Mouse (Mus musculus) adrenal gland, postnatal 36 days (tissue): ENCODE data around the gene Tecpr2. TPM values are rescaled to one million over a fixed set of nuclear protein-coding genes. Genes with fewer than 3 reads are reported as not detected.

Experiments
- DNase-seq, 2 experiments: peaks; one replicate each; pipeline ENCODE4 v3.0.0; 2021; ENCODE audit warnings: mixed read lengths in 1 of 2
- total RNA-seq, 2 experiments: library from RNA; stranded (reverse); gene quantifications; 2 replicates each; pipeline ENCODE4 v1.2.3; 2021

The Tecpr2 gene
- total RNA-seq, 2 experiments from 2014 or later: 9.6 to 10.3 TPM

- DNase-seq: peak; percentile 63 to 86
These were observed 118.4 kb downstream of the Tecpr2 start for GRCm38 (mm10) chr12:111007134-111008103.

- DNase-seq: no peak
These were observed 119.7 kb downstream of the Tecpr2 start for GRCm38 (mm10) chr12:111008500-111009490.

DNA sequence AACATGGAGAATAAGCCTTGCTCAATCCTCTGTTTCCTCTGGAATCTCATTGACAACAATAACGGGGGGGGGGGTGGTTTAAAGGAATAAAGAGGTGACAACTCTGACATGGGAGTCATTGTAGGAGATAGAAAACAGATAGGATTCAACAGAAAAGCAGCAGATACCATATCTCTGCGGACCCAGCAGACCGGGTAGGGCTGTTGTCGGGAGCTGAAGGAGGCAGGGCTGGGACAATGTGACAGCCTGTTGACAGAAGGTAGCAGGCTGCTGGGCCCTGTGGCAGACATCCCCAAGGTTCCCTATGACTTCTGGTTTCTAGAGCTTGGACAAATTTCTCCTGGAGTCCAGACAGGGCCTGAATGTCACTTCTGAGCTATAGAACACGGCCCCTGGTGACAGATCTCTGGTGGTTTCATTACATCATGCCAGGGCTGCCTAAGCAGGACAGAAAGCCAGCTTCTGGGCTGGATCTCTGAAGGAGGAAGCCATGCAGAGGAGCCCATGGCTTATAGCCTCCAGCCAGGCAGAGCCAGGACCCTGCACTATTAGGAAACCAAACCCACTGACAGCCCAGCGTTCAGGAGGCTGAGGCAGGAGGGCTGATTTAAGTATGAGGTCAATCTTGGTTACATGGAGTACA lies 120.7 kb downstream of the Tecpr2 start:
- DNase-seq: no peak

- DNase-seq: no peak
These were observed 127.7 kb downstream of the Tecpr2 start for GRCm38 (mm10) chr12:111016807-111017206.

DNA sequence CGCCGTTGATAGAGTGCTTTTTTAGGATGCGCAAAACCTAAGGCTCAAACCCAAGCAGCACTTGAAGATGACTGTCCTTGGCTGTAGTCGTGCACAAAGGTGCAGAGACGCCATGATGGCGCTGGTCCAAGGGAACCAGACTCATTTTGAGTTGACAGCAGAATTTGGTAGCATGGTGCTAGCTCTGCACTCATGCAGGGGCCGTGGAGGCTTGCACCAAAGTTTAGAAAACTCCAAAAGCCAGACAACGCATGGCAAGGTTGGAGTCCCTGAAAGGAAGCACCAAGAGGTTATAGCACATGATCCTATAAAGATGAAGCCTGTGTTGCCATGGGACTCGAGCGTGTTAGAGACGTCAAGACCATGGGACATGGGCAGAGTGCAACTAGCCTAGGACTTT lies 129.0 kb downstream of the Tecpr2 start:
- DNase-seq: no peak

DNA sequence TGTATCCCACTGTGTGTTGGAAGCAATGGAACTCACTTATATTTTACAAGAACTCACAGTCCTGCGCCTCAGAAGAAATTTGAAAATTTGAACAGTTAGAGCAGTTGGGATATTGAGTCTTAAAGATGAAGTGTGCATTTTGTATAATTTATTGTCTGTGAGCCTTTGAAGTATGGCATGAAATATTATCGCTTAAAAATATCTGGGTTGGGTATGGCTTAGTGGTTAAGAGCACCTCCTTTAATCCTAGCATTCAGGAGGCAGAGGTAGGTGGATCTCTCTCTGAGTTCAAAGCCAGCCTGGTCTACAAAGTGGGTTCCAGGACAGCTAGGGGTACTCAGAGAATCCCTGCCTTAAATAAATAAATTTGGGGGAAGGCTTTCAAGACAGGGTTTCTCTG lies 130.0 kb downstream of the Tecpr2 start:
- DNase-seq: no peak

DNA sequence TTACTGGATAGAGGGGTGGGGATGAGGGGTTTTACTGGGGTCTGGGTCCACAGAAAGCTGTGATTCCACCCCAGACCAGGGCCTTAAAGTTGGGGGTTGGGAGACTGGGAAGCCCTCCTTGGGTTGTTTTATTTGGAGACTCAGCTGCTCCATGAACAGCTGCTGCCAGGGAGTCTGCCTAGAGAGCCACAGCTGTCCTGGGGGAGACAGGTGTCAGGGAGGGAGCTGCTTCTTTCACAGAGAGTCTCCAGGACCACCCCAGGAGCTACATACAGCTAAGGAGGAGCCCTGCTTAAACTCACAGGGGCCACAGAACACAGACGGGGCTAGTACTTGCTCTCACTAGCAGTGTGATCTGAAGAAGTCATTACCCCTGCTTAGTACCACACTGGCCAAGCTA lies 132.1 kb downstream of the Tecpr2 start:
- no peak for DNase-seq

DNA sequence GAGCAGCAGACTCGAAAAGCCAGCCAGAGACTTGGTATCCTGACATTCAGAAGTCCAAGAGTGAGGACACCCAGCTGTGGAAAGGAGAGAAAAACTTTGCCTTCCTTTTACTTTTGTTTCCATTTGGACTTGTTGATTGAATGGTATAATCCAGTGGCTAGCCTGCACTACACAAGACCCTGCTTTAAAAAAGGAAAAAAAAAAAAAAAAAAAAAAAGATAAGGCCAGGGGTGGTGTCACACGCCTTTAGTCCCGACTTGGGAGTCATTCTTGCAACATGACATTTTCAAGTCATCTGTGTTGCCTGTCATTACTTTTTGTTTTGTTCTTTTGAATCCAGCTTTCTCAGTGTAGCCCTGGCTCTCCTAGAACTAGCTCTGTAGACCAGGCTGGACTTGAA lies 132.5 kb downstream of the Tecpr2 start:
- DNase-seq: no peak

Other genes starting within 250 kb of the Tecpr2 start
- not detected for gene 1700001K19Rik, start 206.6 kb upstream of the Tecpr2 start, total RNA-seq
- 100 to 1,000 TPM; 501 to 911 TPM for gene Hsp90aa1, start 186.5 kb upstream of the Tecpr2 start, total RNA-seq
- gene Wdr20, start 151.3 kb upstream of the Tecpr2 start, total RNA-seq: 10 to 100 TPM; 44.1 to 45.3 TPM
- gene Mok, start 48.3 kb upstream of the Tecpr2 start, total RNA-seq: 1 to 10 TPM; 1.2 to 1.6 TPM
- gene Zfp839, start 39.0 kb upstream of the Tecpr2 start, total RNA-seq: 10 to 100 TPM; 10.9 to 12.2 TPM
- 10 to 100 TPM; 41.2 to 42.2 TPM for gene Cinp, start 119 bp upstream of the Tecpr2 start, total RNA-seq
- 10 to 100 TPM; 25.6 to 39.4 TPM for gene Ankrd9, start 89.8 kb downstream of the Tecpr2 start, total RNA-seq
- gene Rcor1, start 150.1 kb downstream of the Tecpr2 start, total RNA-seq: 10 to 100 TPM; 44.1 to 67.8 TPM